Mouse (Mus musculus) midbrain, embryonic 16.5 days (tissue): ENCODE data around the gene 1700013G24Rik. TPM values are rescaled to one million over a fixed set of nuclear protein-coding genes. Genes with fewer than 3 reads are reported as not detected.

Source experiments
- ATAC-seq: fragments of 200-750 bp; cut with Nextera tagmentation; 2 replicates; pipeline ENCODE4 v1.8.0; 2017; ENCODE audit warnings: moderate TSS enrichment
- H3K27ac ChIP-seq: fragments of 300-500 bp; sonication (generic); 2 replicates; pipeline ENCODE4 v1.5.1; 2014; ENCODE audit warnings: mild to moderate bottlenecking, low read length, mixed read lengths
- H3K27me3 ChIP-seq: fragments of 300-500 bp; sonication (generic); 2 replicates; pipeline ENCODE4 v1.6.1; 2014; ENCODE audit warnings: low read depth, low read length, mixed read lengths; ENCODE audit not compliant: control insufficient read depth, insufficient read depth
- H3K36me3 ChIP-seq: fragments of 300-500 bp; sonication (generic); 2 replicates; pipeline ENCODE4 v1.6.1; 2014; ENCODE audit warnings: mild to moderate bottlenecking, low read length, moderate library complexity, mixed read lengths; ENCODE audit not compliant: control insufficient read depth, insufficient read depth
- H3K4me1 ChIP-seq: fragments of 300-500 bp; sonication (generic); 2 replicates; pipeline ENCODE4 v1.6.1; 2014; ENCODE audit warnings: mild to moderate bottlenecking, low read length, mixed read lengths; ENCODE audit not compliant: control insufficient read depth, insufficient read depth
- H3K4me2 ChIP-seq: fragments of 300-500 bp; sonication (generic); 2 replicates; pipeline ENCODE4 v1.6.1; 2014; ENCODE audit warnings: mild to moderate bottlenecking, low read length, mixed read lengths
- H3K4me3 ChIP-seq: fragments of 300-500 bp; sonication (generic); 2 replicates; pipeline ENCODE4 v1.5.1; 2014; ENCODE audit warnings: low read depth, mild to moderate bottlenecking, low read length, moderate library complexity, mixed read lengths
- H3K9ac ChIP-seq: fragments of 300-500 bp; sonication (generic); 2 replicates; pipeline ENCODE4 v1.6.1; 2014; ENCODE audit warnings: low read depth, low read length, mixed read lengths
- H3K9me3 ChIP-seq: fragments of 300-500 bp; sonication (generic); replicated peaks from 2 replicates; pipeline ENCODE4 v1.6.1; 2014; ENCODE audit warnings: mild to moderate bottlenecking, low read length, mixed read lengths; ENCODE audit not compliant: control insufficient read depth, poor library complexity, severe bottlenecking
- WGBS: fragments of 180-500 bp; shearing (Covaris S2); extraction: QIAGEN DNeasy Blood & Tissue Kit; methylation state at CpG from one replicate; pipeline ENCODE4 v1.1.7; 2014; 5-methylcytosine and 5-hydroxymethylcytosine counted together
- polyA plus RNA-seq: library from polyadenylated mRNA; unstranded; fragments of >200 nt; fragmentation: Nextera tagmentation; extraction: Ambion mirVana; gene quantifications from 2 replicates; pipeline ENCODE4 v1.2.1, GENCODE M21; 2015

Gene 1700013G24Rik
- polyA plus RNA-seq, 1 experiment from 2014 or later: not detected

DNA sequence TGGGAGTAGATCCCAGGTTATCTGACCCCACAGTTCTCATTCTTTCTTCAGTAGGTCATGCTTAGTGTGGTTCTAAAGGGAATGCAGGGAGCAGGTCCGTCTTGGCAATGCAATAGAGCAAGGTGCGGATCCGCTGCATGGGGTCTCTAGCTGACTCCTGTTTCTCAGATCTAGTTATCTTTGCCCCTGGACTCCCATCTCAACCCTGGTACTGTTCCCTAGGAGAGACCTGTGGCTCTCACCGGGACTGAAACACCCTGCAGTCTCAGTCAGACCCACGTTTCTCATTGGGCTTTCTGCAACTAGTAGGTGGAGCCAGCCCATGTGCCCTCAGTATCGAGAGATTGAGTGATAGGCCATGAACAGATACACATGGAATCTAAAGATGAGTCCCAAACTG lies 24.5 kb downstream of the 1700013G24Rik start:
- Histone ChIP-seq H3K27ac (no peak overlapping the region), H3K9ac (no peak overlapping the region), H3K4me3 (no peak overlapping the region), H3K36me3 (no peaks in the 10 kb centered on the region), H3K4me1 (peaks cover 6% of the 10 kb centered on the region; the same call in 1 of the 2 replicates), H3K27me3 (no peaks in the 10 kb centered on the region), H3K9me3 (no peaks in the 10 kb centered on the region), H3K4me2 (no peak overlapping the region)
- WGBS: 67% methylated on average over 6 of the region's 6 CpGs
- no peak for ATAC-seq

- H3K4me3 ChIP-seq: no peak overlapping the region
- no peak overlapping the region for H3K27ac ChIP-seq
- WGBS: 63% methylated on average over 5 of the region's 5 CpGs
- H3K9me3 ChIP-seq: no peaks in the 10 kb centered on the region
- H3K4me2 ChIP-seq: no peak overlapping the region
- no peak for ATAC-seq
- H3K4me1 ChIP-seq: peaks cover 6% of the 10 kb centered on the region; the same call in 1 of the 2 replicates
- no peaks in the 10 kb centered on the region for H3K27me3 ChIP-seq
- H3K9ac ChIP-seq: no peak overlapping the region
- no peaks in the 10 kb centered on the region for H3K36me3 ChIP-seq
These were observed 25.2 kb downstream of the 1700013G24Rik start for GRCm38 (mm10) chr4:137478306-137478705.

DNA sequence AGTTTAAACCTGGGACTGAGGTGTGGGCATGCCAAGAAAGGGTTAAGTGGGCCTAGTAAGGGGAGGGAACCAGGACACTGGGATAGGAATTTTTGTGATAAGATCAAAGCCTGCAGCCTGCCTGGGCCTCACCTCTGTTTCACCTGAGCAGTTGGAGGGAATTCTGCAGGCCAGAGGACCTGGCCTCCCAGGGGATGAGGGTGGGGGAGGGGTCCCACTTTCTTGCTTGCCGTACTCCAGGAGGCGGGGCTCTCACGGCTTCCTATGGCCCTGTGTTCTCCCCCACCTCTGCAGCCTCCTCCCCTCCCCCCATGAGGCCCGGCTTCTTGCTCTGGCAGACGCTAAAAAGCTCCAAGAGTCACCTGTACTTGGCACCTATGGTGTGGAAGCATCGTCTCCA lies 26.7 kb downstream of the 1700013G24Rik start:
- H3K27me3 ChIP-seq: no peaks in the 10 kb centered on the region
- ATAC-seq: no peak
- H3K4me1 ChIP-seq: peaks cover 6% of the 10 kb centered on the region; the same call in 1 of the 2 replicates
- H3K27ac ChIP-seq: no peak overlapping the region
- no peaks in the 10 kb centered on the region for H3K36me3 ChIP-seq
- 13% methylated on average over 6 of the region's 6 CpGs for WGBS
- H3K9me3 ChIP-seq: no peaks in the 10 kb centered on the region
- no peak overlapping the region for H3K9ac ChIP-seq
- no peak overlapping the region for H3K4me3 ChIP-seq
- H3K4me2 ChIP-seq: no peak overlapping the region

DNA sequence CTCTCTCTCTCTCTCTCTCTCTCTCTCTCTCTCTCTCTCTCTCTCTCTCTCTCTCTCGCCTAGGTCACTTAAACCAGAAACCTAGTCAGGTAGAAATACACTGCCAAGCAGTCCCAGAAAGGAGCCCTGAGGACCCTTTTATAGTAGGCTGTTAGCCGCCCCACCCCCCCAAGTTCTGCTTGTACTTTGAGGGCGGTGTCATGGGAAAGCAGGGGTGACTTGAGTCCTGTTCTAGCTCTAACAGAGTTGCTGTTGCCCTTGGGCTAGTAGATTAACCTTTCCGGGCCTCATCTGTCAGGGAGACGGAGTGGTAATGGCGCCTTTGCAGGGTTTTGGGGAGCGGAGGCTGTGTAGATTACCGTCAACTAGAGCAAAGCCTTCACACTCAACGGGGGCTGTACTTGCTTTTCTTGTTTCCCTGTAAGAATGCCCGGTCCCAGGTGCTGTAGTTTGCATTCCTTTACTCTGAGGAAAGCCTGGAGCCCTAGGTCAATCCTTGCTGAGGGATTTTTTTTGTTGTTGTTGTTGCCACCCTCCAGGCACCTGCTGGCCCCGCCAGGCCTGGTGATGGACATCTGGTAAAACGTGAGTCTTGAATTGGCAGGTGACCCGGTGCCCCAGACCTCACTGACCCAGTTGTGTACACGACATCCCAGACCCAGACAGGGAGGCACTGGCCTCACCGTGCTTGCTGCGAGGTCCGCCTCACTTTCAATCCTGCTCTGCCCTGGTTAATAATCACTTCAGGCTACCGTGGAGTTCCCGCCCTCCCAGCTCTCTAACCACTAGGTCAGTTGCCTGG lies 27.3 kb downstream of the 1700013G24Rik start:
- no peaks in the 10 kb centered on the region for H3K27me3 ChIP-seq
- H3K4me1 ChIP-seq: peaks cover 7% of the 10 kb centered on the region; the same call in 1 of the 2 replicates
- no peaks in the 10 kb centered on the region for H3K36me3 ChIP-seq
- H3K27ac ChIP-seq: no peak overlapping the region
- H3K4me2 ChIP-seq: no peak overlapping the region
- no peak for ATAC-seq
- H3K9ac ChIP-seq: no peak overlapping the region
- WGBS: 25% methylated on average over 18 of the region's 19 CpGs
- no peak overlapping the region for H3K4me3 ChIP-seq
- H3K9me3 ChIP-seq: no peaks in the 10 kb centered on the region

DNA sequence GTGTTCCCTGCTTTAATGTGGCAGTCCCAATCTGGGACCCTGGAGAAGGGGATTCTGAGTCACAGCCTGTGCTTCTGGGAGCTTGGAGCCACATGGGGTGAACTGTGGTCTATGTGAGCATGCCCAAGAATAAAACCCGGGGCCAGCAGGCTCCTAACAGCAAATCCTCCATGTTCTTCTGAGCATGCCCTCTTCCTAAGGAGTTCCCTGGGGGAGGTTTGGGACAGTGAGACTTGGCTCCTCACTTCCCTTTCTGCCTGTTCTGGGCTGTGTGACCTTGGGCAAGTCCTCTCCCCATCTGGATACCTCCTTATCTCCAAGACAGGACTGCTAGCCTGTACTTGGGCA lies 27.9 kb downstream of the 1700013G24Rik start:
- no peak overlapping the region for H3K9ac ChIP-seq
- H3K27me3 ChIP-seq: no peaks in the 10 kb centered on the region
- H3K27ac ChIP-seq: no peak overlapping the region
- no peak overlapping the region for H3K4me3 ChIP-seq
- no peak for ATAC-seq
- no peak overlapping the region for H3K4me2 ChIP-seq
- peaks cover 8% of the 10 kb centered on the region; the same call in 1 of the 2 replicates for H3K4me1 ChIP-seq
- 4% methylated on average over 1 of the region's 1 CpGs for WGBS
- H3K9me3 ChIP-seq: no peaks in the 10 kb centered on the region
- no peaks in the 10 kb centered on the region for H3K36me3 ChIP-seq

DNA sequence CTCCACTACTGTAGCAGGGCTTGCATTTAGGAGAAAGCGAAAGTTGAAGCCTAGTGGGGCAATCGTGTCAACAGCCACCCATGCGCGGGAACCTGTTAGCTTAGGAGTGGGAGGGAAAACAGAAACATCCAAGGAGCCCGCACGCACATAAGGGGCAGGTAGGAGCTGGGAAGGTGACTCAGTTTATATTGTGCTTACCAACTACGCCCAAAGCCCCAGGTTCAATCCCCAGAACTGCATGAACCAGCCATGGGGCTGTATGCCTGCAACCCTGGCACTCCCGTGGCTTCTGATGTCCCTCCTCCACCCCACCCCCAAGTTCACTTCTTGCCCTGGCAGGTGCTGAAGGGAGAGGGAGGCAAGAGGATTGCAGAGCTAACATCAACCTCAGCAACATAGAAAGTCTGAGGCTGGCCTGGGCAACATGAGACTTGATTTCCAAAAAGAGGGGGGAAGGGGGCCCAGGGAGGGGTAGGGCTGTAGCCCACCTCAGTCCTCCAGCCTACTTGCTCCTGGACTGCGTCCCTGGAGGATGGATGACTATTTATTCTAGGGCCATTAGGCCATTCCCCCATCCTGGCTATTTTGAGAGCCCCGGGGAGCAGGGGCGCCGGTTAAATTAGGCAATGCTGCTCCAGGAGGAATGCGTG lies 28.4 kb downstream of the 1700013G24Rik start:
- Histone ChIP-seq H3K36me3 (no peaks in the 10 kb centered on the region), H3K4me3 (no peak overlapping the region), H3K4me1 (peaks cover 8% of the 10 kb centered on the region; the same call in 1 of the 2 replicates), H3K27me3 (no peaks in the 10 kb centered on the region), H3K27ac (no peak overlapping the region), H3K9me3 (no peaks in the 10 kb centered on the region), H3K4me2 (no peak overlapping the region), H3K9ac (no peak overlapping the region)
- ATAC-seq: no peak
- 74% methylated on average over 13 of the region's 13 CpGs for WGBS

- Histone ChIP-seq H3K4me1 (peaks cover 8% of the 10 kb centered on the region; the same call in 1 of the 2 replicates), H3K27me3 (no peaks in the 10 kb centered on the region), H3K27ac (no peak overlapping the region), H3K4me2 (no peak overlapping the region), H3K4me3 (no peak overlapping the region), H3K9me3 (no peaks in the 10 kb centered on the region), H3K9ac (no peak overlapping the region), H3K36me3 (no peaks in the 10 kb centered on the region)
- 73% methylated on average over 16 of the region's 16 CpGs for WGBS
- no peak for ATAC-seq
These were observed 30.8 kb downstream of the 1700013G24Rik start for GRCm38 (mm10) chr4:137483871-137484270.

GRCm38 (mm10) chr4:137484586-137484985 lies 31.5 kb downstream of the 1700013G24Rik start:
- Histone ChIP-seq H3K27me3 (no peaks in the 10 kb centered on the region), H3K9ac (no peak overlapping the region), H3K4me2 (no peak overlapping the region), H3K4me3 (no peak overlapping the region), H3K9me3 (no peaks in the 10 kb centered on the region), H3K36me3 (no peaks in the 10 kb centered on the region), H3K27ac (no peak overlapping the region), H3K4me1 (peaks cover 11% of the 10 kb centered on the region; the same call in 1 of the 2 replicates)
- ATAC-seq: no peak; the same call in 1 of the 2 replicates
- WGBS: 67% methylated on average over 7 of the region's 7 CpGs
